Comparison of ENCODE assay signal across 8 mouse cellular contexts in the genomic region with DNA sequence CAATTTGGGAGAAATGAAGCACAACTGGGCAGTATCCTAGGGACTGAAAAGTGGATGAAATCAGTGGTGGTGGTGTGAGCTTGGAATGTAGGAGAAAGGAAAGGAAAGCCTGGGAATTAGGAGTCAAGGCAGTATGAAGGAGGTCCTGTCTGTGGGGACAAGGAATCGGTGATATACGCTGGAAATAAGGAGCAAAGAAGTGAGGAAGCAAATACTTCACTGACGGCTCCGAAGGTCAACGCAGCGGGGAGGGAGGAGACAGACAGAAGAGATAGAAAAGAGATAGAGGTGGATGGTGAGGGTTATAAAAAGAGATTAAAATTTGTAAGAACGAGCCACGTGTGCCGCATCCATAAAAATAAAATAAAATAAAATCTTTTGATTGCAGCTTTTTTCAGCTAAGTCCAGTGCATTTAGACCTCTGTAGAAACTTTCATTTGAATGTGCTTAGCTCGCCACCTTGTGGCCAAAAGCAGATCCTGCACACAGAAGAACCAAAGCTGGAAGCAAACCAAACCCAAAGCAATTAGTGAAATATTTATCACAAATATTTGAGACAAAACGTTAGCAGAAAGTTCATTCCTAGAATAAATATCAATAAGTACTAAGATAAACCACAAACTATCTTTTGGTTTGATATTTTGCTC.
A peak's percentile ranks its signal among the peaks of the same experiment; 100 is the strongest.
DNase-seq lines count a peak whose midpoint lies in the region; ATAC-seq and TF ChIP-seq lines count a peak whose summit lies in the region.

No protein-coding gene starts in this region.

- no peak overlapping the region for H3K9ac ChIP-seq in embryonic facial prominence, embryonic 14.5 days (ENCODE audit: low read depth, low read length)
- no peak overlapping the region for H3K9ac ChIP-seq in intestine, postnatal 0 days (ENCODE audit: low read depth, low read length)

- no peak overlapping the region for H3K4me3 ChIP-seq in embryonic facial prominence, embryonic 14.5 days (ENCODE audit: low read depth, low read length)
- no peak overlapping the region for H3K4me3 ChIP-seq in intestine, postnatal 0 days (ENCODE audit: low read depth, low read length)

- peak; percentile 75 for DNase-seq in 3T3-L1 (ENCODE audit: low read depth, low spot score)
- DNase-seq in B cell, adult 2 months: peak; percentile 7 to 15
- peak; percentile 27 to 65 for DNase-seq in adrenal gland, postnatal 36 days
- peak; percentile 59 for DNase-seq in embryonic facial prominence, embryonic 14.5 days (ENCODE audit: low spot score)
- DNase-seq in lung, postnatal 10 days: peak; percentile 35
- peak; percentile 80 for DNase-seq in retina, embryonic 14.5 days (ENCODE audit: low spot score)
- no peak for DNase-seq in spleen, adult 12 weeks (ENCODE audit: low spot score)

- H3K4me1 ChIP-seq in embryonic facial prominence, embryonic 14.5 days (ENCODE audit: control insufficient read depth, insufficient read depth, low read length): no peaks in the 10 kb centered on the region
- no peaks in the 10 kb centered on the region for H3K4me1 ChIP-seq in intestine, postnatal 0 days (replicated peaks; ENCODE audit: control insufficient read depth, insufficient read depth, low read length)

- no peaks in the 10 kb centered on the region for H3K9me3 ChIP-seq in embryonic facial prominence, embryonic 14.5 days (ENCODE audit: control insufficient read depth, low read length)
- no peaks in the 10 kb centered on the region for H3K9me3 ChIP-seq in intestine, postnatal 0 days (ENCODE audit: control insufficient read depth)

- WGBS in embryonic facial prominence, embryonic 14.5 days: 39% methylated on average over 11 of the region's 11 CpGs
- 30% methylated on average over 11 of the region's 11 CpGs for WGBS in intestine, postnatal 0 days

- H3K27me3 ChIP-seq in embryonic facial prominence, embryonic 14.5 days (replicated peaks; ENCODE audit: control insufficient read depth, insufficient read depth, low read length): no peaks in the 10 kb centered on the region
- H3K27me3 ChIP-seq in intestine, postnatal 0 days (replicated peaks; ENCODE audit: control insufficient read depth, insufficient read depth, low read length): no peaks in the 10 kb centered on the region

- no peaks in the 10 kb centered on the region for H3K36me3 ChIP-seq in embryonic facial prominence, embryonic 14.5 days (ENCODE audit: control insufficient read depth, insufficient read depth, low read length)
- H3K36me3 ChIP-seq in intestine, postnatal 0 days (ENCODE audit: control insufficient read depth, insufficient read depth): no peaks in the 10 kb centered on the region

- peak; percentile 86 for TF ChIP-seq CTCF in intestine, postnatal 0 days (IDR thresholded peaks at IDR 0.05; ENCODE audit: low read depth)

- no peak overlapping the region for H3K27ac ChIP-seq in embryonic facial prominence, embryonic 14.5 days (replicated peaks; ENCODE audit: low read depth, low read length)
- no peak overlapping the region for H3K27ac ChIP-seq in intestine, postnatal 0 days (ENCODE audit: low read depth, low read length)

- H3K4me2 ChIP-seq in embryonic facial prominence, embryonic 14.5 days (ENCODE audit: low read depth, low read length): no peak overlapping the region
- no peak overlapping the region for H3K4me2 ChIP-seq in intestine, postnatal 0 days (replicated peaks; ENCODE audit: low read depth)

- no peak for ATAC-seq in embryonic facial prominence, embryonic 14.5 days (ENCODE audit: low read depth)
- ATAC-seq in intestine, postnatal 0 days: no peak
